In genomic region chr7:142019699-142020098, GRCm38 (mm10) we compare ENCODE assay signal across 12 mouse cellular contexts. TPM values are rescaled to one million over a fixed set of nuclear protein-coding genes. Genes with fewer than 3 reads are reported as not detected.
DNase-seq lines count a peak whose midpoint lies in the region; ATAC-seq and TF ChIP-seq lines count a peak whose summit lies in the region.
"Had no signal": no experiment of that assay in that cellular context is flagged by ENCODE, and none has a peak within 500 bp of the region (broad histone marks: within the 10 kb centered on the region; RNA-seq: fewer than 3 reads in every experiment).

No protein-coding gene starts in this region.

- DNase-seq in heart, postnatal 0 days (ENCODE audit: low spot score) = no peak
- DNase-seq in heart, adult 11 months = no peak
- peak; percentile 17 to 23 for DNase-seq in right cerebral cortex, postnatal 10 days (ENCODE audit: low spot score in 2 of 2)
- DNase-seq in right cerebral cortex, postnatal 36 days (ENCODE audit: low spot score in 2 of 2) = no peak
- DNase-seq in liver = peak; percentile 42
- DNase-seq in heart, postnatal 10 days = no peak
- no peak for DNase-seq in layer of hippocampus, postnatal 36 days
- no peak for DNase-seq in T-cell, adult 2 months (ENCODE audit: low spot score)
- DNase-seq: cerebellum, adult 8-10 months had no signal

- no peak overlapping the region for H3K27ac ChIP-seq in heart, postnatal 0 days (ENCODE audit: low read depth)
- H3K27ac ChIP-seq: limb, embryonic 15.5 days had no signal

- TF ChIP-seq CTCF in heart, postnatal 0 days (IDR thresholded peaks at IDR 0.05; ENCODE audit: low read depth) = peak; percentile 43

- 60% methylated on average over 2 of the region's 2 CpGs for WGBS in heart, postnatal 0 days

- no peaks in the 10 kb centered on the region for H3K27me3 ChIP-seq in heart, postnatal 0 days (ENCODE audit: control insufficient read depth, insufficient read depth, low read length)
- H3K27me3 ChIP-seq: CH12.LX; limb, embryonic 15.5 days had no signal

- H3K9me3 ChIP-seq in heart, postnatal 0 days (replicated peaks; ENCODE audit: control insufficient read depth, low read length) = no peaks in the 10 kb centered on the region
- H3K9me3 ChIP-seq: limb, embryonic 15.5 days had no signal

- peaks cover 3% of the 10 kb centered on the region; the same call in 1 of the 2 replicates for H3K4me1 ChIP-seq in heart, postnatal 0 days (ENCODE audit: control insufficient read depth, insufficient read depth)

- H3K36me3 ChIP-seq in heart, postnatal 0 days (replicated peaks; ENCODE audit: control insufficient read depth, insufficient read depth, low read length) = peaks cover 16% of the 10 kb centered on the region

- no peak overlapping the region for H3K4me3 ChIP-seq in heart, postnatal 0 days (ENCODE audit: low read depth, low read length)
- H3K4me3 ChIP-seq: erythroblast, embryonic 14.5 days; limb, embryonic 15.5 days had no signal

- no peak for ATAC-seq in heart, postnatal 0 days (ENCODE audit: insufficient read depth, low read depth)

- TF ChIP-seq EP300 in heart, postnatal 0 days (IDR thresholded peaks at IDR 0.05; ENCODE audit: low read depth) = no peak

- no peak overlapping the region for H3K9ac ChIP-seq in heart, postnatal 0 days (replicated peaks; ENCODE audit: low read depth, low read length)
- H3K9ac ChIP-seq: limb, embryonic 15.5 days had no signal

- intact Hi-C loops in heart, postnatal 10 days (cut with DNase I) = no loop called here

- no peak overlapping the region for H3K4me2 ChIP-seq in heart, postnatal 0 days (ENCODE audit: low read depth, low read length)
- H3K4me2 ChIP-seq: limb, embryonic 15.5 days had no signal

RNA-seq across cellular contexts. Expression of gene Mob2, which starts 41.2 kb away (rescaled TPM):
- 48.3 and 53.6 TPM in 2 replicates for total RNA-seq in heart, postnatal 0 days (2014; rRNA removed; ENCODE audit: low replicate concordance)
- 45.5 and 49.6 TPM in 2 replicates for polyA plus RNA-seq in heart, postnatal 0 days (2015; fragmentation: Nextera tagmentation; extraction: Ambion mirVana)
- total RNA-seq in heart, postnatal 10 days (2021) = 10 to 100 TPM; 39.4 to 43.2 TPM
- 10 to 100 TPM; 28.4 to 29.9 TPM for total RNA-seq in layer of hippocampus, postnatal 36 days (2021)

Comparison
In these comparisons a context has a peak if more than half of its experiments do, and no peak if none do; other contexts are left out.
1. DNase-seq: peak in right cerebral cortex, postnatal 10 days (2 of 2) and liver (single experiment); none in heart, postnatal 0 days (single experiment), heart, adult 11 months (single experiment), right cerebral cortex, postnatal 36 days (0 of 2), heart, postnatal 10 days (0 of 2), layer of hippocampus, postnatal 36 days (0 of 2) and T-cell, adult 2 months (single experiment).